Mouse (Mus musculus) C2C12 (cell line): ENCODE measurements around the gene Fam89b.

Source experiments
- CEBPB ChIP-seq: IDR thresholded peaks from one replicate; pipeline ENCODE4 v1.6.1; 2011; ENCODE audit warnings: low read depth, mild to moderate bottlenecking, control low read depth, moderate library complexity
- CTCF ChIP-seq: IDR thresholded peaks from one replicate; pipeline ENCODE4 v1.5.1; 2011; ENCODE audit not compliant: control insufficient read depth, insufficient read depth, insufficient read length
- FOSL1 ChIP-seq: IDR thresholded peaks from one replicate; pipeline ENCODE4 v1.8.0; 2011; ENCODE audit warnings: mild to moderate bottlenecking, low read length; ENCODE audit not compliant: poor library complexity, insufficient read depth, severe bottlenecking
- MAX ChIP-seq: IDR thresholded peaks from one replicate; pipeline ENCODE4 v1.6.1; 2011; ENCODE audit warnings: mild to moderate bottlenecking, control low read depth
- USF1 ChIP-seq: IDR thresholded peaks from one replicate; pipeline ENCODE4 v1.6.1; 2011; ENCODE audit warnings: low read depth, mild to moderate bottlenecking, control low read depth, moderate library complexity

DNA sequence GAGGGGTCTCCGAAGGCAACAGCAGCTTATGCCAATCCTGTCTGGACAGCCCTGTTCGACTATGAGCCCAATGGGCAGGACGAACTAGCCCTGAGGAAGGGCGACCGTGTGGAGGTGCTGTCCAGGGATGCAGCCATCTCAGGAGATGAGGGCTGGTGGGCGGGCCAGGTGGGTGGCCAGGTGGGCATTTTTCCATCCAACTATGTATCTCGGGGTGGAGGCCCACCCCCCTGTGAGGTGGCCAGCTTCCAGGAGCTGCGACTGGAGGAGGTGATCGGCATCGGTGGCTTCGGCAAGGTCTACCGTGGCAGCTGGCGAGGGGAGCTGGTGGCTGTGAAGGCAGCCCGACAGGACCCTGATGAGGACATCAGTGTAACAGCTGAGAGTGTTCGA lies 39.1 kb downstream of the Fam89b start:
- no peak for TF ChIP-seq CTCF
- TF ChIP-seq CEBPB = no peak
- no peak for TF ChIP-seq FOSL1
- TF ChIP-seq MAX = no peak
- TF ChIP-seq USF1 = no peak
